Mouse (Mus musculus): ENCODE measurements around the gene 9930022D16Rik. TPM values are rescaled to one million over a fixed set of nuclear protein-coding genes. Genes with fewer than 3 reads are reported as not detected.

9930022D16Rik gene
- polyA plus RNA-seq, 1 experiment from 2014 or later: not detected

DNA sequence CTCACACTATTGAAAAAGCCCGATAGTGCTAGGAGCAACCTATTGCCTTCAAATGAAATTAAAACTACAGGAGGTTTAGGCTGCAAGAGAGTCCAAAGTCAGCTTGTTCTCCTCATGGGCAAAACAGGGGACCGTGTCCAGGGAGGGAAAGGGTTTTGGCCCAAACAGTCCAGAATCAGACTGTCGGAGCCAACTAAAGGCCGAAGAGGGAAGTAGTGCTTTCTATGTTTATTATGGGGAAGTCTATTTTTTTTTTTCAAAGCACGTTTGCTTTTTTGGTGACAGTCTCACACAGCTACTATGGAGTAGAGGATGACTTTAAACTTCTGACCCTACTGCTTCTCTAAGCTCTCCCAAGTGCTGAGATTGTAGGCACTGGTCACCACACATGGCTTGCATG lies 54.4 kb downstream of the 9930022D16Rik start:
- WGBS: 85% methylated on average over 5 of the region's 5 CpGs
- Histone ChIP-seq H3K36me3 (replicated peaks) (no peaks in the 10 kb centered on the region), H3K9me3 (no peaks in the 10 kb centered on the region), H3K4me3 (no peak overlapping the region), H3K27me3 (replicated peaks) (peaks cover 9% of the 10 kb centered on the region), H3K9ac (no peak overlapping the region), H3K27ac (no peak overlapping the region), H3K4me1 (peaks cover 13% of the 10 kb centered on the region), H3K4me2 (no peak overlapping the region)
- no peak for ATAC-seq (replicated peaks)

Small RNA genes within 50 kb of the gene (microRNA-seq; reads per million reads assigned to microRNA genes)
- not detected for gene Gm25540

Other genes with a start within 250 kb of the 9930022D16Rik start
- 14.5 and 16.0 TPM in 2 replicates for gene Rgs9, start 115.8 kb upstream of the 9930022D16Rik start, polyA plus RNA-seq (2015; fragmentation: Nextera tagmentation; extraction: Ambion mirVana)
- gene Gna13, start 51.1 kb upstream of the 9930022D16Rik start, polyA plus RNA-seq (2015; fragmentation: Nextera tagmentation; extraction: Ambion mirVana): 17.3 and 17.4 TPM in 2 replicates
- 55.3 and 56.7 TPM in 2 replicates for gene Amz2, start 12.0 kb downstream of the 9930022D16Rik start, polyA plus RNA-seq (2015; fragmentation: Nextera tagmentation; extraction: Ambion mirVana)
- 3.7 and 5.0 TPM in 2 replicates for gene Arsg, start 59.5 kb downstream of the 9930022D16Rik start, polyA plus RNA-seq (2015; fragmentation: Nextera tagmentation; extraction: Ambion mirVana)
- 4.1 and 4.3 TPM in 2 replicates for gene Slc16a6, start 59.7 kb downstream of the 9930022D16Rik start, polyA plus RNA-seq (2015; fragmentation: Nextera tagmentation; extraction: Ambion mirVana)
- gene Wipi1, start 198.1 kb downstream of the 9930022D16Rik start, polyA plus RNA-seq (2015; fragmentation: Nextera tagmentation; extraction: Ambion mirVana): 14.8 and 15.2 TPM in 2 replicates
- gene Prkar1a, start 235.5 kb downstream of the 9930022D16Rik start, polyA plus RNA-seq (2015; fragmentation: Nextera tagmentation; extraction: Ambion mirVana): 480 and 512 TPM in 2 replicates